Mouse (Mus musculus): ENCODE results near the gene Polg2. TPM values are rescaled to one million over a fixed set of nuclear protein-coding genes. Genes with fewer than 3 reads are reported as not detected.
A peak's percentile ranks its signal among the peaks of the same experiment; 100 is the strongest.

Gene Polg2
- polyA plus RNA-seq, 1 experiment from 2014 or later, result 9.7 TPM

DNA sequence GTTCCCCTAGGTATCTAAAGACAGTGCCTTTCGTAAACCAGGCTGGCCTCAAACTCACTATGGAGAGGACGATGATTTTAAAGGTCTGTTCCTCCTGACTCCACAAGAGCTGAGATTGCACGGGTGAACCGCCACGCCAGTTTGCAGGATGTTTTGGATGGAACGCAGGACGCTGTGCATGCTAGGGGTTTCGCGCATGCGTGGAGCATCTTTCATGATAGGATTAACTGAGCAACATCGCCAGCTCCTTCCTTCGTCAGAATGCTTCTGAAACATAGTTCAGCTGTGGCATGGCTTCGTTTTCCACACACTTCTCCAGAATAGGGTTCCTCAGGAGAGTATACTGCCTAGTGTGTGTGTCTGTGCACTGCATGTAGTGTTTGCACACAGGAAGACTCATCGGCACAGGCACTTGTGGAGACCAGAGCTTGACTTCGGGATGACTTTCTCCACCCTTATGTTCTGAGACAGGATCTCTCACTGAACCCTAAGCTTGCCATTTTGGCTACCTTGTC, 55.7 kb downstream of the Polg2 start:
- WGBS, result 83% methylated on average over 15 of the region's 15 CpGs
- Histone ChIP-seq H3K9me3 (ENCODE audit: low read length) (no peaks in the 10 kb centered on the region), H3K4me2 (replicated peaks; ENCODE audit: low read depth, low read length) (no peak overlapping the region), H3K4me3 (ENCODE audit: low read length) (no peak overlapping the region), H3K9ac (replicated peaks; ENCODE audit: low read length) (no peak overlapping the region), H3K4me1 (ENCODE audit: insufficient read depth, low read length) (peaks cover 3% of the 10 kb centered on the region; the same call in 1 of the 2 replicates), H3K36me3 (ENCODE audit: insufficient read depth, low read length) (no peaks in the 10 kb centered on the region), H3K27ac (ENCODE audit: low read length) (no peak overlapping the region), H3K27me3 (ENCODE audit: insufficient read depth, low read length) (no peaks in the 10 kb centered on the region)
- ATAC-seq (ENCODE audit: low FRiP score, low TSS enrichment), result no peak

DNA sequence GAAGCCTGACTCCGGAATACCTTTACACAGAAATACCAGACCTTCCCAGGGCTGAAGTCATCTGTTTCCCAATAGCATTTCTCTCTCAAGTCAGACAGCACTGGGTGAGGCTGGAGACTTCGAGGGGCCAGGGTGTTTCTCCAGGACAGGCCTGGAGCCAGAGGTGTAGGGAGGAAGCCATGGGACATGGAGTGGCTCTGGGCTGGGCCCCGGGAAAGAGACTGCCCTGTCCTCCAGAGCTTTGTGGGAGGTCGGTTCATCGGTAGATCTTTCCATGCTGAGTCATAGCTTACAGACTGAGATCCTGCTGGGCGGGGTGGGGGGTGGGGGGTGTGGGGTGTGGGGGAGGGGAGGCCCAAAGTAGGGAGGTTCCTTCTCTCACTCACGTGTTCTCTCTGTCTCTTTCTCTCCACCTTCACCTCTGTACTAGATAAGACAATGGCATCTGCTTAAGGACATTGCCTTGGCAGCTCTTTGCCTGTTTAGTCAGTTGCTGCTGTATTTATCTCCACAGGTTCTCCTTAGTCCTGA, 56.4 kb downstream of the Polg2 start:
- Histone ChIP-seq H3K27ac (ENCODE audit: low read length) (no peak overlapping the region), H3K36me3 (ENCODE audit: insufficient read depth, low read length) (no peaks in the 10 kb centered on the region), H3K4me1 (ENCODE audit: insufficient read depth, low read length) (peaks cover 3% of the 10 kb centered on the region; the same call in 1 of the 2 replicates), H3K9me3 (ENCODE audit: low read length) (no peaks in the 10 kb centered on the region), H3K27me3 (ENCODE audit: insufficient read depth, low read length) (no peaks in the 10 kb centered on the region), H3K9ac (replicated peaks; ENCODE audit: low read length) (no peak overlapping the region), H3K4me2 (replicated peaks; ENCODE audit: low read depth, low read length) (no peak overlapping the region), H3K4me3 (ENCODE audit: low read length) (no peak overlapping the region)
- 14% methylated on average over 7 of the region's 7 CpGs for WGBS
- no peak for ATAC-seq (ENCODE audit: low FRiP score, low TSS enrichment)

DNA sequence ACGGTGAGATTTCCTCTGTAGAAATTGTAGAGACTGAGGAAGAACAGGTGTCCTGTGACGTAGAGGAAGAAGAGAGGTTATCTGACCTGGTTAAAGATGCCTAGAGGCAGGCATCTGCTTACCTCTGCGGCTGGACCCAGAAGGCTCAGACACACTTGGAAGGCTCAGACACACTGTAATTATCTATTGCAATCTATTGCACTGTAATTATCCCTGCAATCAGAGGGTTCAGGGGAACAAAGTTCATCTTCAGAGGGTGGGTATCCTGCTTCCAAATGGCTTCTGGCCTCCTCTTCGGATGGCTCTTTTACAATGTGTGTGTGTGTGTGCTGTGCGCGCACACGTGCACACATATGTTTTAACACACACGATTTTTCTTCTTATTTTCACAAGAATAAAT, 59.0 kb downstream of the Polg2 start:
- Histone ChIP-seq H3K9me3 (ENCODE audit: low read length) (no peaks in the 10 kb centered on the region), H3K4me3 (ENCODE audit: low read length) (no peak overlapping the region), H3K36me3 (ENCODE audit: insufficient read depth, low read length) (no peaks in the 10 kb centered on the region), H3K4me2 (replicated peaks; ENCODE audit: low read depth, low read length) (no peak overlapping the region), H3K4me1 (ENCODE audit: insufficient read depth, low read length) (peaks cover 3% of the 10 kb centered on the region; the same call in 1 of the 2 replicates), H3K27ac (ENCODE audit: low read length) (no peak overlapping the region), H3K9ac (replicated peaks; ENCODE audit: low read length) (no peak overlapping the region), H3K27me3 (ENCODE audit: insufficient read depth, low read length) (no peaks in the 10 kb centered on the region)
- no peak for ATAC-seq (ENCODE audit: low FRiP score, low TSS enrichment)
- WGBS, result 87% methylated on average over 8 of the region's 8 CpGs

Small RNAs within 50 kb of the gene (microRNA-seq; reads per million reads assigned to microRNA genes)
- not detected for gene Gm25994
- 7.6 reads per million, percentile 26 among the genes with 10 or more reads in this experiment for gene Mir3064

Other genes starting within 250 kb of the Polg2 start
- gene Tex2, start 166.1 kb downstream of the Polg2 start, polyA plus RNA-seq (2015; fragmentation: Nextera tagmentation; extraction: Ambion mirVana), result 9.6 and 10.3 TPM in 2 replicates
- gene Pecam1, start 28.9 kb downstream of the Polg2 start, polyA plus RNA-seq (2015; fragmentation: Nextera tagmentation; extraction: Ambion mirVana), result 74.9 and 75.5 TPM in 2 replicates
- gene Milr1, start 28.3 kb downstream of the Polg2 start, polyA plus RNA-seq (2015; fragmentation: Nextera tagmentation; extraction: Ambion mirVana), result 1.1 and 1.2 TPM in 2 replicates
- gene Ddx5, start 9.6 kb upstream of the Polg2 start, polyA plus RNA-seq (2015; fragmentation: Nextera tagmentation; extraction: Ambion mirVana), result 369 and 372 TPM in 2 replicates
- 21.9 and 24.4 TPM in 2 replicates for gene Cep95, start 9.7 kb upstream of the Polg2 start, polyA plus RNA-seq (2015; fragmentation: Nextera tagmentation; extraction: Ambion mirVana)
- gene Smurf2, start 141.2 kb upstream of the Polg2 start, polyA plus RNA-seq (2015; fragmentation: Nextera tagmentation; extraction: Ambion mirVana), result 11.9 and 13.7 TPM in 2 replicates
- 353 and 411 TPM in 2 replicates for gene Kpna2, start 220.0 kb upstream of the Polg2 start, polyA plus RNA-seq (2015; fragmentation: Nextera tagmentation; extraction: Ambion mirVana)
- 1.4 and 1.8 TPM in 2 replicates for gene 1810010H24Rik, start 246.1 kb upstream of the Polg2 start, polyA plus RNA-seq (2015; fragmentation: Nextera tagmentation; extraction: Ambion mirVana)